Mouse (Mus musculus) cerebellum, postnatal 4 days (tissue): Measurements from ENCODE around the gene Adamtsl4.
"Not testable (repeated sequence)": the region's sequence is repeated elsewhere in the genome, so short reads cannot be mapped to it uniquely, and the experiment has no call there.

ENCODE experiments used
- DNase-seq, 2 experiments: peaks; one replicate each; pipeline ENCODE4 v3.0.0; 2022; ENCODE audit warnings: low spot score in 2 of 2, mixed read lengths in 1 of 2

Gene Adamtsl4

DNA sequence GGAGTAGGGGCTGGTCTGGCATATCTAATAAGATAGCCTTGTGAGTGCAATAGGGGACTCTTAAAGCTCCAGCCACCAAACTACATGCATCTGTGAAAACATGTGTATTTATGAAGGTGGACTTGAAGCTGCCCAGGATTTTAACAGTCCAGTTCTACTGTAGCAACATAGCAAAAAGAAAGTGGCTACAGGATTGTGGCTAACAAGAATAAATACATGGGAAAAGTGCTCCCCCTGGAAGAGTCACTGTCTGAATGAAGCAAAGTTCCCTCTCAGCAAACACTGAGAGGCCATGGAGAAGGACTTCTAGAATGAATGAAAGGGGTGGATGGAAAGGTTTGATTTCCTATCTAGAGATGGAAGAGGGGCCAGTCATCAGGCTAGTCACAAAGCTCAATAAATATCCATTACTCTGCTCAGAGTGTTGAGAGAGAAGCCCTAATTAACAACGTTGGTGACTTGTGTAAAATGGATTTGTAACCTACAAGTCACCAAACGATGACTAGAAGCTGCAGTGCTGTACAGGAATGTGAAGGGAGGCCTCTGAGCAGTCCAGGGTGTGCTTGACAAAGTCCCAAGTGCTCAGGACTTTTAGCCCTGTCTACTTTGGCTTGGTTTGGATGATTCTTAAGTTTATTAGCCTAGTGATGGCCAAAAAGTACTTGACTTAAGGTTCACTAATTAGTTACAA, 26.8 kb downstream of the Adamtsl4 start:
- DNase-seq, result no peak

DNA sequence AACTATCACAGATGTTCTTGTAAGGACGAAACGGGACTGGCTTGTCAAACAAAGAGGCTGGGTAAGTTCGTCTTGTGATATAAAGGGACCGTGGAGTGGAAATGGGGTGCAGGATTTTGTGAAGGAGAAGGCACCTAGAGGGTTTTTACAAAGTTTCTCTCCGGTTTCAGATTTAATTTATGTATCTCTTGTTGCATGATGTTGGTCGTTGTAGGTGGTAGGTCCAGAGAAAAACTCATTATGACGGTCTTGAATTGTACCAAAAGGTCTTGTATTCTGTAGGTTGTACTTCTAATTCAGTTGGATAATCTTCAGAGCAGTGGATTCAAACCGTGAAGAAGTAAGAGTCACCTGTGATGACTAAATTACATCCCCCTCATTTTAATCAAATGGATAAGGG, 27.8 kb downstream of the Adamtsl4 start:
- no peak for DNase-seq

DNA sequence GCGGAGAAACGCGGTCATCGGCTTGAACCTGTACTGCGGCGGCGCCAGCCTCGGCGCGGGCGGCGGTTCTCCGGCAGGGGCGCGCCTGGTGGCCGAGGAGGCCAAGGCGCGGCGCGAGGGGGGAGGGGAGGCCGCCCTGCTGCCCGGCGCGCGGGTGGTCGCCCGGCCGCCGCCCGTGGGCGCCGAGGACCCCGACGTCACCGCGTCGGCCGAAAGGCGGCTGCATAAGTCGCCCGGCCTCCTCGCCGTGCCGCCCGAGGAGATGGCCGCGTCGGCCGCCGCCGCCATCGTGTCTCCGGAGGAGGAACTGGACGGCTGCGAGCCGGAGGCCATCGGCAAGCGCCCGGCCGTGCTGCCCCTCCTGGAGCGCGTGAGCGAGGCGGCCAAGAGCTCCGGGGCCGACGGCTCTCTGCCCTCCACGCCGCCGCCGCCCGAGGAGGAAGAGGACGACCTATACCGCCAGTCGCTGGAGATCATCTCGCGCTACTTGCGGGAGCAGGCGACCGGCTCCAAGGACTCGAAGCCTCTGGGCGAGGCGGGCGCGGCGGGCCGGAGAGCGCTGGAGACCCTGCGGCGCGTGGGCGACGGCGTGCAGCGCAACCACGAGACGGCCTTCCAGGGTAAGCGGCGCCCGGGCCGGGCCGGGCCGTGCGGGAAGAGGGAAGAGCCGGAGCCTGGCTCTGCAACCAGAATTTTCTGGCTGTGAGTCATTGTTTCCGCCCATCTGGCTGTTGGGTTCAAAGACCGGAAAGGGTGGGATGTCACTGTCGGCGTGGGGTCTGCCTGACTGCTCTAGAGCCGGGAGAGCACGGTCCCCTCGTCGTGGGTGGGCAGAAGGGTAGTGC, 28.6 kb downstream of the Adamtsl4 start:
- peak; percentile 45 to 63 for DNase-seq

DNA sequence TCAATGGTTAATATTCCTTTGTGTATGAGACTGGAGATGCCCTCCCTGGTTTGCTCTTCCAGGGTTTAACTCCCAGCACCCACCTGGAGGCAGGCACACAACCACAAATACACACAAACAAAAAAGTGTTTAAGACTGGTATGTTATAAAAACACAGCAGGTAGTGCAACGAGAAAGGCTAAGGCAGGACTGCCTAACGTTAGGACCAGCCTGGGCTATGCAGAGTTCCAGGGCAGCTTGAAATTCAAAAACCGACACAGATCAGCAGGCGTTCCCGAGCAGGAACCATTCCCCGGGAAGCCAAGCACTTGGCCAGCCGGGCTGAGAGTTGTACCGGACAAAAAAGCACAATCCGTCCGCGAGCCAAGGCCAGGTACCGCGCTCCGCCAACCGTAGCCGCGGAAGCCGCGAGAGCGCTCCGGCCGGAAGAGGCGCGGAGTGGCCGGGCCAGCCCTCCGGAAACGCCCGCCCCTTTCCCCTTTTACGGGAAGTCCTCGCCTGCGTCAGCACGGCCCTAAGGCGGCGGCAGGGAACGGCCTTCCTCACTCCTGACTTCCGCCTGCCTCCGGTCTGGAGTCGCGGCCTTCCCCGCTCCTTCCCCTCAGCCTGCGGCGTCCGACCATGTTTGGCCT, 29.4 kb downstream of the Adamtsl4 start, which contains the start of gene Mcl1:
TSS of gene Mcl1 (plus strand) at position 553 of the 632 bp plus-strand sequence.
- DNase-seq, result peak; percentile 85 to 93

DNA sequence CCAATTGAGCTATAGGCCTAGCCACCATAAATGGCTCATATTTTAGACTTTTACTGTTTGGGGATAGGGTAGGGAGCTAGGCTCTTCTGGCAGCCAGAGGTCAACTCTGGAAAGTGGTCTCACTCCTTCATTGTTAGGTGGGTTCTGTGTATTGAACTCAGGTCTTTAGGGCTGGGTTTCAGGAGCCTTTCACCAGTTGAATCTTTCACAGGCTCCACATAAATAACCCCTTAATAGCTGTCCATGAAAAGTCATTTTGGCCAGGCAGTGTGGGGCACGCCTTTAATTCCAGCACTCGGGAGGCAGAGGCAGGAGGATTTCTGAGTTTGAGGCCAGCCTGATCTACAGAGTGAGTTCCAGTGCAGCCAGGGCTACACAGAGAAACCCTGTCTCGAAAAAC, 30.0 kb downstream of the Adamtsl4 start:
- no peak for DNase-seq

DNA sequence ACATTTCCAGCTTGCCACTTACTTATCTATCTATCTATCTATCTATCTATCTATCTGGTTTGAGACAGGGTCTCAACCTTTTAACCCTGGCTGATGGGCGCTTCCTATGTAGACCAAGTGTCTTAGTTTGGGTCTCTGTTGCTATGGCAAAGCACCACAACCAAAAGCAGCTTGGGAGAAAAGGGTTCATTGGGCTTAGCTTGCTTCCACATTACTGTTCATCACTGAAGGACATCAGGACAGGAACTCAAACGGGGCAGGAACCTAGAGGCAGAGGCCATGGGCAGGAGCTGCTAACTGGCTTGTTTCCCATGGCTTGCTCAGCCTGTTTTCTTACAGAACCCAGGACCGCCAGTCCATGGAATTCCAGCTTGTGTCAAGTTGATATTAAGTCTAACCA, 30.6 kb downstream of the Adamtsl4 start:
- DNase-seq, result no peak

DNA sequence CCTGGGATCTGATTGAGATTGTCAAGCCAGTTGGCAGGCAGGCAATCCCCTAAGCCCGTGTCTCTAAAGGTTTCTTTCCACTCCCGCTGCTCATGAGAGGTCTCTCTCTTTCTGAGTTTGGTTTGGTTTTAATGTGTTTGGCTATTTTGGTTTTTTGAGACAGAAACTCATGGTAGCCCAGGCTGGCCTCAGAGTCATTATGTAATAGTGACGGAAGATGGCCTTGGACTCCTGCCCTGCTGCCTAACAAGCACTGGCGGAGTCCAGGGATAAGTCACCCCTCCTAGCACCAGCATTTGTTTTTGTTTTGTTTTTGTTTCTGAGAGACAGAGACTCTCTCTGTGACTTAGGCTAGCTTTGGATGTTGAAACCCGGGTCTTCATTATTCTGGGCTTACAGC, 32.3 kb downstream of the Adamtsl4 start:
- DNase-seq, result no peak

DNA sequence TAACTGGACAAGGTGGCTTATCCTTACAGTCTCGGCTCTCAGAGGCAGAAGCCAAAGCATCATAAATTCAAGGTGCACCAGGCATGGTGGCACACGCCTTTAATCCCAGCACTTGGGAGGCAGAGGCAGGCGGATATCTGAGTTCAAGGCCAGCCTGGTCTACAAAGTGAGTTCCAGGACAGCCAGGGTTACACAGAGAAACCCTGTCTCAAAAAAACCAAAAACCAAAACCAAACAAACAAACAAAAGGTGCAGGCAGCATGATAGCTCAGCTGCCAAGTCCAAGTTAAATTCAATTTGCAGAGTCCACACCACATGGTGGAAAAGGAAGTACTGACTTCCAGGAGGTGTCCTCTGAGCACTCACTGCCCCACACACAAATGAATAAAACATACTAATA, 33.3 kb downstream of the Adamtsl4 start:
- not testable (repeated sequence) for DNase-seq

DNA sequence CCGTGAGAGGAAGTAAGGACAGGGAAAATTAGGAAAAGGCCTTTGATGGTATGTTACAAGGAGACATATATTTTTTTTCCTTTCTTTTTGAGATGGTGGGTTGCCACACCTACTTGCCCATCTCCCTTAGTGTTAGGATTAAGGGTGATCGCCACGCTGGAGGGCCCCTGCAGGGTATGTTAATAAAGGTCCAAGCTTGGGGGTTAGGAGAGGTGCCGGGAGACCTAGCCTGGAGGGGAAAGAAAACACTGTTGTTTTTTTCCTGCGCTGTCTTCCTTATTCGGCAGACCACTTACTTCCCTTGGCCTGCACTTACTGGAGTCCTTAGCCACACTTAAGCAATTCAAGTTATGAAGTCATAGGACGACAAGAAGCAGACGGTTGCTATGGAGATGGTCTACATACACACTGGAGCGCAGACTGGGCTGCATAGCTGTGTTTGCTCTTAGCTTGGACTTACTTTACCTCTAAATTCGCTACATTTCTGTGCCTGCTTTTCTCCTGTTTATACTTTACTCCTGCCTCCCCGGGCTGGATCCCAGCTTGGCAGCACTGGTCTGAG, 34.2 kb downstream of the Adamtsl4 start:
- no peak for DNase-seq

DNA sequence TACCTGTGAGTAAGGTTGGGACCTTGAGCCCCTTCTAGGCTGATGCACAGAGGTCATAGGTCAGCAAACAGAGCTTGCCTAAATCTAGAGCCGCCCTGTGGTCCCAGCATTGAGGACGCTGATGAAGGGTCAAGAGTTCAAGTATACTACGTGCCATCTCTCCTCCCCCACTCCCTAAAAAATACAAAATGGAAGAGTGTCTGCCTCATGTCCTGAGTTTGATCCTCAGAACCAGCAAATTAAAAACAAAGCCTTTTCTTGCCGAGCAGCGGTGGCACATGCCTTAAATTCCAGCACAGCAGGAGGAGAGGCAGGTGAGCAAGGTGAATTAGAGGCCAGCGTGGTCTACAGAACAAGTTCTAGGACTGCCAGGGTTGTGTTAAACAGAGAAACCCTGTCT, 34.8 kb downstream of the Adamtsl4 start:
- DNase-seq, result no peak

DNA sequence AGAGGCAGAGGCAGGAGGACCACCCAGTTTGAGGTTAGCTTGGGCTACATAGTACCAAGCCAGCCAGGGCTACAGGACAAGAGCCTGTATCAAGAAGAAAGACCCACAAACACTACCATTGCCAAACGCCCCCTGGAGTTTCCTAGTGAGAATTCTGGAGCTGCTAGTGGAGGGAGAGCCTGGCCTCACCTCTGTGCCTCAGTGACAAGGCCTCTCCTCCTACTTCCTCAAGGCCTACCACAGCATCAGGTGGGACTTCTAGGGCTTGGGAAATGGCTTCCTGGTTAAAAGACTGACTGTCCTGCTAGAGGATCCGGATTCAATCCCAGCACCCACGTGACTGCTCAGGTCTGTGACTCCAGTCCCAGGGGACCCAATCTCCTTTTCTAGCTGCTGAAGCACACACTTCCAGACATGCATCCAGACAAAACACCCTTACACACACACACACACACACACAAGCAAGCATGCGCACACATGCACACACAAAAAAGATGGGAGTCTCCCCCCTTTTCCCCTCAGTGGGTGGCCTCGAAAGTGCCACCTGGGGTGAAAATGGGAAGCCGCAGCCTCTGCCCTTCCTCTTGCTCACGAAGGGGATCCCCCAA, 35.4 kb downstream of the Adamtsl4 start:
- DNase-seq, result no peak

DNA sequence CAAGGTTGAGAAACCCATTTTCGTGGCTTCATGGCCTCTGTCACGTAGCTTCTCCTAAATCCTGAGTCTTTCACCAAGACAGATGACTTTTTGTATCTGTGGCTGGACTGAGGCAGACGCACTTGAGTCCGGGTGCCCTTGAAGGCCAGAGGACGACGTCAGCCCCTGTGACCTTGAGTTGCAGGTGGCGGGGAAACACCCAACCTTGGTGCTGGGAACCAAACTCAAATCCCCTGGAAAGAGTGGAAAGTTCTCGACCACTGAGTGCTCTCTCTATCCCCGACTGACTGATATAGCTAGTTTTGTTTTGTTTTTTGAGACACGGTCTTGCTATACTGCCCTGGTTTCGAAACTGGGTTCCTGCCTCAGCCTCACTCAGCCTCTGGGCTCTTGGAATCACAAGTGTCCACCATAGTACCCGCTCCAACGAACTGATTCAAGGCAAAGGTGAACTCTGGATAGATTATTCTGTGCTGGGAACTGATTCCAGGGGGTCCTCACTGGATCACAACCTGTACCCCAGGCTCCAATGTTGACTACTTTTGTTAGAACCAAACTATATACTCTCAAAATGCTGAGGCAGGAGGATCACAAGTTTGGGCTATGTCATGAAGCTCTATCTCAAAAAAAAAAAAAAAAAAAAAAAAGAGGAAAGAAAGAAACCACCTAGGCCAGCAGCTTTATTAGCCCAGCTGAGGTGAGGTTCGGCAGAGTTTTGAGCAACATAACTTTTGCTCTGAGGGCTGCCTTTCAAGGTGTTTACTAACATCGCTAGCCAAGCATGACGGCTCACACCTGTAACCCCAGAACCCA, 36.1 kb downstream of the Adamtsl4 start:
- no peak for DNase-seq

DNA sequence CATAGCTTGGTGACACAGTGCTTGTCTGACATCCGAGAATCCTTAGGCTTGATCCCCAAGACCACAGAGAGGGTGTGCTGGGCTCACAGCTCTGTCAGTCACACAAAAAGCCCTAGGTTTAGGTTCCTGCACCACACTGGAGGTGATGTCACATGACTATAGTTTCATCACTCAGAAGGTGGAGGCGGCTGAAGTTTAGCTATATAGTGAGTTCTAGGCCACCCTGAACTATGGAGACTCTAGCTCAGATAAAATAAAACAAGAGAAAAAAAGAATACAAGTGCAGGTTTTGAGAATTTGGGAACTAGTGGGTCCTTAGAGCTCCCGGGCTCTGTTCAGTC, 36.7 kb downstream of the Adamtsl4 start:
- no peak for DNase-seq

DNA sequence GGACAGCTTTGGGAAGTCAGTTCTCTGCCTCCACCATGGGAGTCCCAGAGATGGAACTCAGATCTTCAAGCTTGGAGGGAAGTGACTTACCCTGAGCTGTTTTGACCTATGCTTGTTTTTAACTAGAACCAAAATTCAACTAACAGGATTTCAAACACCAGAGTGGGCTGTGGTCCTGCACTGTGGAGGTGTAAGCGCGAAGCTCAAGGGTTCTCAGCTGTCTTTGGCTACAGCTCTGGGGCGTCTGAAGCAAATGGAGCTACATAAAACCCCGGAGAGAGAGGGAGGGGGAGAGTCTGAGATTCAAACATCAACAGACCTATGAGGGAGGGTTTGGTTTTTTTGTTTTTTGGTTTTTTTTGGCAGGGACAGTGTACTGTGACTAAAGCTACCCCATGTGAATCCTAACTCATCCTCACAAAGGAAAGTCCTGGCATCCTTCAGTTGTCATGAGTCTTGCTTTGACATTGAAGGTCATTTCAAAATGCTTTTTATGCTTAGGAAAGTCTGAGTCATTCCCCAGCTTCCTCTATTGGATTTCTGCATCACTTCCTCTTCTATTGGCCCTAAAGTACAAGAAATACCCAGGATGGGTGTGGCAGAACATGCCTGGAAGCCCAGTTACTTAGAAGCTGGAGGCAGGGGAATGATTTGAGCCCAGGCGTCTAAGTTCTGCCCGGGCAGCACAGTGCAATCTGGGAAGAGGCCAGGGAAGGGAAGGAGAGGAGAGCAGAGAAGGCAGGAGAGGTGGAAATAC, 37.3 kb downstream of the Adamtsl4 start:
- DNase-seq, result no peak

DNA sequence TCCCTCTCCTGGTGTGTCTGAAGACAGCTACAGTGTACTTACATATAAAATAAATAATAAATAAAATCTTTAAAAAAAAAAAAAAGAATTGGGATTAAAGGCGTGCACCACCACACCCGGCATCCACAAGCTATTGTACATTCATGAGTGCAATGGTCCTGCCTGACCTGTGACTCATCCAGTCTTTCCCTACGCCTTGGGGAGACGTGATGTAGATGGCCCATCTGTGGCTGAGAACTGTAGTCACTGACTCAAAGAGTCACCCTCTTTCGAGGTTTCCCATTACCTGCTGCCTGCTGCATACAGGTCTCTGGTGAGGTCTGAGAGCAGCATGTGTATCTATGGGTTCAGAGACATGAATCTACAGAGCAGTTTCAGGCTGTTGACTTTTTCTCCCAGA, 39.7 kb downstream of the Adamtsl4 start:
- DNase-seq, result no peak

DNA sequence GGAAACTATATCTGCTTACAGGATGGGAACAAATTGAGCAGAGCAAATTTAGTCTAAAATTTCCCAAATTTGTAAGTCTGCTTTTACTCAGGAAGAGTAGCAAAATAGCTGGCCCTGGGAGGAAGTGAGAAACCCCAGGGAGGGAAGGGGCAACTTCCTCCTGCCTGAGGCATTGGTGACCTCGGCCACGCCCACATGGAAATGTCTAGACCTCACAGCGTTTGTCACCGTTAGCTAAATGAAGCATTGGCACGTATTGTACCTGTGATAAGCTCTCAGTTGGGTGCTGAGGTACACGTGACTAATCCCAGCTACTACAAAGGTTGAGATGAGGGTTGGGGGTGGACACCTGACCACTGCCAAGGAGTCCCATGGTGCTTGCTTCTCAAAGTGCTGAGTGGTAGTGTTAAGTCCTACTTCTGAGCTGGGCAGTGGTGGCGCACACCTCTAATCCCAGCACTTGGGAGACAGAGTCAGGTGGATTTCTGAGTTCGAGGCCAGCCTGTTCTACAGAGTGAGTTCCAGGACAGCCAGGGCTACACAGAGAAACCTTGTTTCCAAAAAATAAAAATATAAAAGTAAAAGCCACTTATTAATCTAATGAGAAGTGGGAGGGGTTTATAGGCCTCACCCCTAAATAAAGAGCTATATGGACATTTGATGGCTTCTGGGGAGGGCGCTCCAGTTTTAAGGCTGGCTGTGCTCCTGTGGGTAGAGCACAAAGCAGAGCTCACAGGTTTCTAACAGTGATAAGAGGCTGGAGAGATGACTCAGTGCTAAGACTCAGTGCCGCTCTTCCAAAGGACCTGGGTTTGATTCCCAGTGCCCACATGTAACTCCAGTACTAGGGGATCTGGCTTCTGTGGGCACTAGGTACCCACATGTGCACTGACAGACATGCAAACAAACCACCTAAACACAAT, 42.1 kb downstream of the Adamtsl4 start:
- no peak for DNase-seq

DNA sequence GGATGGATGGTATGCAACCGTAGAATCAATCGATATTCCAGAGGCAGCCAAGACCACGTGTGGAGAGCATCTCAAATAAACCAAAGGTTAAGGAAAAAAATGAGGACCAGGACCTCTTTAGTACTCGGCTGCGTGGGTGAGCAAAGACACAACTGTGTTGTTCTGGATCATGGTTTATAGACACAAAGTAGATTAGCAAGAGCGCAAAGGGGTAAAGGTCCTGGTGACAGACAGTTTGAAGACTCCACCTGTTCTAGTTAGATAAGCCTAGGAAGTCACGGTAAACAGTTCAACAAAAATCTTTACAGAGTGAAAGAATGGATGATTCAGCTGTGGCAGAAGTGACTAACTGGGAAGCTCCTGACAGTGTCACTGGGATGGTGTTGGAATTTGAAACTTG, 44.6 kb downstream of the Adamtsl4 start:
- no peak for DNase-seq

DNA sequence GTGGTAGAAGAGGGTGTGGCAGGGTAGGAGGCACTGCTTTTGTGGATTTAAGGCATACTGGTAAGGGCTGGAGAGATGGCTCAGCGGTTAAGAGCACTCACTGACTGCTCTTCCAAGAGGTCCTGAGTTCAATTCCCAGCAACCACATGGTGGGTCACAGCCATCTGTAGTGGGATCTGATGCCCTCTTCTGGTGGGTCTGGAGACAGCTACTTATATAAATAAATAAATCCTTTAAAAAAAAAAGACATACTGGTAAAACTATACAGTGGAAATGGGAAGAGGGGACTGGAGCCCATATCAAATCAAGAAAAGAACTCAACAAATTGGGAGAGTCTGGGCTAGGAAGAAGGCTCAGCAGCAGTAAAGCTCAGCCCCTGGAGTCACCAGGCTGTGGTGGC, 48.0 kb downstream of the Adamtsl4 start:
- no peak for DNase-seq

DNA sequence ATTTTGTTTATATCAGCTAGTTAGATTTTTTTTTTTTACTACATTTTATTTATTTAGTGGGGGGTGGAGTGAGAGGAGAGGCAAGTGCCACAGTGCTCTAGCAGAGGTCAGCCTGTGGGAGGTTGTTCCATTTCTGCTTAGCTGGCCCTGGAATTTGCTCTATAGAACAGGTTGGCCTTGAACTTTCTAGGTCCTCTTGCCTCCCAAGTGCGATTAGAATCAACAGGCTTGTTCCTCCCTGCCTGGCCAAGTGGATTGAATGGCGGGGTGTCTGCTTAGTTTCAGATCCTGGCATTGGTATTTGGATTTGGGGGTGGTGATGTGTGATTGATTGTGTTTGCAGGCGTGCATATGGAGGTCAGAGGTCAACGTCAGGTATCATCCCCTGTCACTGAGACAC, 51.6 kb downstream of the Adamtsl4 start:
- DNase-seq, result no peak
